Mouse (Mus musculus): ENCODE results near the gene Aig1. TPM values are rescaled to one million over a fixed set of nuclear protein-coding genes. Genes with fewer than 3 reads are reported as not detected.

The Aig1 gene
- total and polyA plus RNA-seq, 2 experiments from 2014 or later: 98.2 to 129 TPM

- ATAC-seq: no peak
- no peak for DNase-seq
- H3K4me1 ChIP-seq (ENCODE audit: insufficient read depth): no peaks in the 10 kb centered on the region
Measured at GRCm38 (mm10) chr10:13835737-13836475, 32.9 kb downstream of the Aig1 start.

GRCm38 (mm10) chr10:13834056-13834455 lies 34.7 kb downstream of the Aig1 start:
- ATAC-seq: no peak
- H3K4me1 ChIP-seq (ENCODE audit: insufficient read depth): no peaks in the 10 kb centered on the region
- no peak for TF ChIP-seq CTCF (IDR thresholded peaks at IDR 0.05; ENCODE audit: low read depth)
- peak; percentile 18 for DNase-seq
- no peak overlapping the region for H3K4me3 ChIP-seq (ENCODE audit: low read depth, low read length)
- H3K36me3 ChIP-seq (ENCODE audit: insufficient read depth): no peaks in the 10 kb centered on the region
- no peak overlapping the region for H3K4me2 ChIP-seq (ENCODE audit: low read depth)
- no peaks in the 10 kb centered on the region for H3K9me3 ChIP-seq (ENCODE audit: low read length)
- H3K27ac ChIP-seq (ENCODE audit: low read depth, low read length): no peak overlapping the region
- no peak overlapping the region for H3K9ac ChIP-seq
- H3K27me3 ChIP-seq (ENCODE audit: insufficient read depth, low read length): no peaks in the 10 kb centered on the region
- WGBS: 55% methylated on average over 7 of the region's 7 CpGs

More at GRCm38 (mm10) chr10:13835737-13836475, 32.9 kb downstream of the Aig1 start:
- no peak overlapping the region for H3K27ac ChIP-seq (ENCODE audit: low read depth, low read length)
- no peaks in the 10 kb centered on the region for H3K36me3 ChIP-seq (ENCODE audit: insufficient read depth)
- H3K4me2 ChIP-seq (ENCODE audit: low read depth): no peak overlapping the region
- 83% methylated on average over 10 of the region's 10 CpGs for WGBS
- no peak overlapping the region for H3K9ac ChIP-seq
- TF ChIP-seq CTCF (IDR thresholded peaks at IDR 0.05; ENCODE audit: low read depth): no peak
- no peak overlapping the region for H3K4me3 ChIP-seq (ENCODE audit: low read depth, low read length)
- H3K27me3 ChIP-seq (ENCODE audit: insufficient read depth, low read length): no peaks in the 10 kb centered on the region
- no peaks in the 10 kb centered on the region for H3K9me3 ChIP-seq (ENCODE audit: low read length)

- 90% methylated on average over 12 of the region's 12 CpGs for WGBS
- ATAC-seq (no peak), DNase-seq (no peak)
- Histone ChIP-seq H3K9ac (no peak overlapping the region), H3K36me3 (ENCODE audit: insufficient read depth) (peaks cover 6% of the 10 kb centered on the region; the same call in 1 of the 2 replicates), H3K9me3 (ENCODE audit: low read length) (no peaks in the 10 kb centered on the region), H3K4me2 (ENCODE audit: low read depth) (no peak overlapping the region), H3K27me3 (ENCODE audit: insufficient read depth, low read length) (no peaks in the 10 kb centered on the region), H3K4me1 (ENCODE audit: insufficient read depth) (no peaks in the 10 kb centered on the region), H3K27ac (ENCODE audit: low read depth, low read length) (no peak overlapping the region), H3K4me3 (ENCODE audit: low read depth, low read length) (no peak overlapping the region)
- no peak for TF ChIP-seq CTCF (IDR thresholded peaks at IDR 0.05; ENCODE audit: low read depth)
Measured at GRCm38 (mm10) chr10:13833066-13833566, 35.7 kb downstream of the Aig1 start.

GRCm38 (mm10) chr10:13832546-13833033 lies 36.2 kb downstream of the Aig1 start:
- no peak overlapping the region for H3K4me2 ChIP-seq (ENCODE audit: low read depth)
- WGBS: 83% methylated on average over 7 of the region's 7 CpGs
- H3K9ac ChIP-seq: no peak overlapping the region
- no peaks in the 10 kb centered on the region for H3K27me3 ChIP-seq (ENCODE audit: insufficient read depth, low read length)
- H3K9me3 ChIP-seq (ENCODE audit: low read length): no peaks in the 10 kb centered on the region
- no peak for TF ChIP-seq CTCF (IDR thresholded peaks at IDR 0.05; ENCODE audit: low read depth)
- ATAC-seq: no peak
- no peak overlapping the region for H3K27ac ChIP-seq (ENCODE audit: low read depth, low read length)
- no peak overlapping the region for H3K4me3 ChIP-seq (ENCODE audit: low read depth, low read length)
- no peak for DNase-seq
- H3K4me1 ChIP-seq (ENCODE audit: insufficient read depth): no peaks in the 10 kb centered on the region
- peaks cover 10% of the 10 kb centered on the region; the same call in 1 of the 2 replicates for H3K36me3 ChIP-seq (ENCODE audit: insufficient read depth)

- no peak overlapping the region for H3K4me3 ChIP-seq (ENCODE audit: low read depth, low read length)
- no peak for TF ChIP-seq CTCF (IDR thresholded peaks at IDR 0.05; ENCODE audit: low read depth)
- H3K4me1 ChIP-seq (ENCODE audit: insufficient read depth): no peaks in the 10 kb centered on the region
- 97% methylated on average over 8 of the region's 8 CpGs for WGBS
- no peaks in the 10 kb centered on the region for H3K27me3 ChIP-seq (ENCODE audit: insufficient read depth, low read length)
- DNase-seq (no peak), ATAC-seq (no peak)
- peaks cover 14% of the 10 kb centered on the region; the same call in 1 of the 2 replicates for H3K36me3 ChIP-seq (ENCODE audit: insufficient read depth)
- H3K9ac ChIP-seq: no peak overlapping the region
- no peak overlapping the region for H3K4me2 ChIP-seq (ENCODE audit: low read depth)
- no peak overlapping the region for H3K27ac ChIP-seq (ENCODE audit: low read depth, low read length)
- no peaks in the 10 kb centered on the region for H3K9me3 ChIP-seq (ENCODE audit: low read length)
Measured at GRCm38 (mm10) chr10:13827150-13827549, 41.6 kb downstream of the Aig1 start.

- no peak overlapping the region for H3K9ac ChIP-seq
Measured at GRCm38 (mm10) chr10:13813591-13813990, 55.2 kb downstream of the Aig1 start.

GRCm38 (mm10) chr10:13808291-13808690 lies 60.5 kb downstream of the Aig1 start:
- H3K9me3 ChIP-seq (ENCODE audit: low read length): no peaks in the 10 kb centered on the region
- DNase-seq (no peak), ATAC-seq (no peak)
- no peak overlapping the region for H3K4me3 ChIP-seq (ENCODE audit: low read depth, low read length)
- H3K4me1 ChIP-seq (ENCODE audit: insufficient read depth): no peaks in the 10 kb centered on the region
- H3K4me2 ChIP-seq (ENCODE audit: low read depth): no peak overlapping the region
- H3K27me3 ChIP-seq (ENCODE audit: insufficient read depth, low read length): no peaks in the 10 kb centered on the region
- H3K9ac ChIP-seq: no peak overlapping the region
- no peak for TF ChIP-seq CTCF (IDR thresholded peaks at IDR 0.05; ENCODE audit: low read depth)
- no peaks in the 10 kb centered on the region for H3K36me3 ChIP-seq (ENCODE audit: insufficient read depth)
- no peak overlapping the region for H3K27ac ChIP-seq (ENCODE audit: low read depth, low read length)
- WGBS: 79% methylated on average over 1 of the region's 1 CpGs

More at GRCm38 (mm10) chr10:13813591-13813990, 55.2 kb downstream of the Aig1 start:
- H3K4me1 ChIP-seq (ENCODE audit: insufficient read depth): no peaks in the 10 kb centered on the region
- no peaks in the 10 kb centered on the region for H3K27me3 ChIP-seq (ENCODE audit: insufficient read depth, low read length)
- no peak for TF ChIP-seq CTCF (IDR thresholded peaks at IDR 0.05; ENCODE audit: low read depth)
- H3K9me3 ChIP-seq (ENCODE audit: low read length): no peaks in the 10 kb centered on the region
- no peaks in the 10 kb centered on the region for H3K36me3 ChIP-seq (ENCODE audit: insufficient read depth)
- no peak for ATAC-seq
- H3K4me2 ChIP-seq (ENCODE audit: low read depth): no peak overlapping the region
- H3K4me3 ChIP-seq (ENCODE audit: low read depth, low read length): no peak overlapping the region
- 95% methylated on average over 5 of the region's 5 CpGs for WGBS
- H3K27ac ChIP-seq (ENCODE audit: low read depth, low read length): no peak overlapping the region
- no peak for DNase-seq
